Mouse (Mus musculus): ENCODE results near the gene Ppm1e. TPM values are rescaled to one million over a fixed set of nuclear protein-coding genes. Genes with fewer than 3 reads are reported as not detected.

Gene Ppm1e
- total and polyA plus RNA-seq, 3 experiments, result 0.64 to 0.86 (median 0.74) TPM

DNA sequence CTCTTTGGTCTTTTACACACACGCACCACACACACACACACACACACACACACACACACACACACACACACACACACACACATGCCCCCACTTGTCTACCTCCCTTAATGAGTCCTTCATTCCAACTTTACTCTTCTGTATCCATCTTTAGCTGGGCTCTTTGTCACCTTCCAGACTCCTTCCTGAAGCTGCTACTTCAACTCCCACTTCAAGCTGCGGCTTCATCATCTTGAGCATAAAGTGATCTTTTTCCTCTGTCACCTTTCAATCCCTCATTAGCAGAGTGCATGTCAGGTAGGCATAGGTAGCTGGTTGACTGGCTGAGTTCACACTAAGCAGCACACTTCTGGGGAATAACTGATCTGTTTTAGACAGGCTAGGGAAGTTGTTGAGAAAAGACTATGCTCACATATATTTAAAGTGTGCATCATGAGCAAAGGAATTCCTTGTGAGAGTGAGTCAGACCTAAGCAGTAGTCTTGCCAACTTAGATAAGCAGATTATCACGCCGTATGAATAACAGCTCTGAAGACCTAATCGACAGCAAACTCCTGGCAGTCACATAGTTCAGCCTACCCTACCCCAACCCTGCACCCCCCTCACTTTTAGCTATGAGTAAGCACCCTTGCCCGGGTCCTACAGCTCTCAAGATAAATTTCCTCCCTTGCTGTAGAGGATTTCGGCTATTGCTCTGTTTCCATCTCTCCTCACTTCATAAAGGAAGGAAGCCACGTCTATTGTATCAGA is 49.3 kb downstream of the Ppm1e start:
- in situ Hi-C loops (cut with MboI; ENCODE audit: low pct_ligation_motif_present, low pct_unique_long_range_greater_than_20kb, low sequenced_read_pairs), result no loop called here
- Histone ChIP-seq H3K4me2 (ENCODE audit: insufficient read depth, low read depth, poor library complexity, severe bottlenecking) (no peak overlapping the region), H3K27me3 (replicated peaks) (no peaks in the 10 kb centered on the region), H3K36me3 (replicated peaks in 1 of 2; ENCODE audit: control insufficient read depth in 1 of 2, insufficient read depth in 1 of 2, low read length in 1 of 2) (no peaks in the 10 kb centered on the region), H3K9me3 (replicated peaks; ENCODE audit: low read length) (no peaks in the 10 kb centered on the region), H3K4me3 (replicated peaks in 1 of 3; ENCODE audit: low read depth in 2 of 3, low read length in 2 of 3, poor library complexity in 1 of 3) (no peak overlapping the region), H3K27ac (ENCODE audit: insufficient read depth, low read depth) (no peak overlapping the region), H3K4me1 (ENCODE audit: control insufficient read depth in 1 of 2, insufficient read depth in 2 of 2) (no peaks in the 10 kb centered on the region), H3K9ac (ENCODE audit: insufficient read depth, low read depth) (no peak overlapping the region), H3K79me2 (replicated peaks; ENCODE audit: control insufficient read depth, extremely low read depth, insufficient read depth, poor library complexity, severe bottlenecking) (no peaks in the 10 kb centered on the region; the same call in 1 of the 2 replicates)
- DNase-seq (ENCODE audit: extremely low read depth), result no peak
- TF ChIP-seq TBP (conservative IDR thresholded peaks at IDR 0.05; ENCODE audit: low read depth, low read length), result no peak
- TF ChIP-seq MAFK (IDR thresholded peaks at IDR 0.05; ENCODE audit: insufficient replicate concordance, low read length), result no peak
- TF ChIP-seq KAT2A (IDR thresholded peaks at IDR 0.05; ENCODE audit: insufficient replicate concordance, low read length), result no peak
- TF ChIP-seq ETS1 (conservative IDR thresholded peaks at IDR 0.05; ENCODE audit: low read depth, low read length), result no peak
- TF ChIP-seq POLR2A (IDR thresholded peaks at IDR 0.05; ENCODE audit: low read depth, low read length), result no peak
- no peak for TF ChIP-seq MYC (IDR thresholded peaks at IDR 0.05; ENCODE audit: low read depth, low read length)
- TF ChIP-seq MEF2A (IDR thresholded peaks at IDR 0.05; ENCODE audit: borderline replicate concordance, low read depth, low read length), result no peak
- TF ChIP-seq NRF1 (IDR thresholded peaks at IDR 0.05; ENCODE audit: low read depth, low read length), result no peak
- TF ChIP-seq CHD1 (IDR thresholded peaks at IDR 0.05; ENCODE audit: low read depth, low read length), result no peak
- TF ChIP-seq NELFE (IDR thresholded peaks at IDR 0.05; ENCODE audit: low read depth, low read length), result no peak
- no peak for TF ChIP-seq ZMIZ1 (IDR thresholded peaks at IDR 0.05; ENCODE audit: low read depth, low read length)
- dilution Hi-C loops (cut with MboI; ENCODE audit: extremely low pct_ligation_motif_present, extremely low pct_unique_long_range_greater_than_20kb, low sequenced_read_pairs), result no loop called here

DNA sequence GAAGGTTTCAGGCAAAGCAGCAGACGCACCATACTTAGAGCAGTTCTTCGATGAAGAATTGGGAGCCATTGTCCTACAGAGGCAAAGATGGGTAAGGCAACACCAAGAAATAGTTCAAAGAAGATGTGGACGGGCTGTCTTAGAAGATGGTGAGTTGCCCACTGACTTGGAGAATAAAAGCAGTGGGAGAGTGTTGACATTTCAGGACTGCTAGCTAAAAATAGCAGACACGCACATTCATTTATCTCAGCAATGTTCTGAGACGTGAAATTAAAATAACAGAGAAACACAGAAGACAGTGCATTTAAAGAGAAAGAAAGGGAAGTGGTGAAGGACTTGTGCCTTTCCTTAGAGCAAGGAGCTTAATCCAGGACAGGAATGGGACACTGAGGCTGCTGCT is 59.8 kb downstream of the Ppm1e start:
- Histone ChIP-seq H3K36me3 (replicated peaks in 1 of 2; ENCODE audit: control insufficient read depth in 1 of 2, insufficient read depth in 1 of 2, low read length in 1 of 2) (no peaks in the 10 kb centered on the region), H3K4me1 (ENCODE audit: control insufficient read depth in 1 of 2, insufficient read depth in 2 of 2) (no peaks in the 10 kb centered on the region), H3K27me3 (replicated peaks) (no peaks in the 10 kb centered on the region), H3K9me3 (replicated peaks; ENCODE audit: low read length) (no peaks in the 10 kb centered on the region), H3K79me2 (replicated peaks; ENCODE audit: control insufficient read depth, extremely low read depth, insufficient read depth, poor library complexity, severe bottlenecking) (no peaks in the 10 kb centered on the region), H3K9ac (ENCODE audit: insufficient read depth, low read depth) (no peak overlapping the region), H3K27ac (ENCODE audit: insufficient read depth, low read depth) (no peak overlapping the region), H3K4me3 (replicated peaks in 1 of 3; ENCODE audit: low read depth in 2 of 3, low read length in 2 of 3, poor library complexity in 1 of 3) (no peak overlapping the region), H3K4me2 (ENCODE audit: insufficient read depth, low read depth, poor library complexity, severe bottlenecking) (no peak overlapping the region)
- dilution Hi-C loops (cut with MboI; ENCODE audit: extremely low pct_ligation_motif_present, extremely low pct_unique_long_range_greater_than_20kb, low sequenced_read_pairs) (no loop called here), in situ Hi-C loops (cut with MboI; ENCODE audit: low pct_ligation_motif_present, low pct_unique_long_range_greater_than_20kb, low sequenced_read_pairs) (no loop called here)
- DNase-seq (ENCODE audit: extremely low read depth), result no peak
- TF ChIP-seq ZKSCAN1 (IDR thresholded peaks at IDR 0.05; ENCODE audit: borderline replicate concordance, low read depth, low read length) (no peak), POLR2AphosphoS2 (IDR thresholded peaks at IDR 0.05; ENCODE audit: low read depth, low read length) (no peak), SIN3A (IDR thresholded peaks at IDR 0.05; ENCODE audit: low read length) (no peak), ZC3H11A (IDR thresholded peaks at IDR 0.05; ENCODE audit: low read depth, low read length) (no peak), EP300 (IDR thresholded peaks at IDR 0.05; ENCODE audit: low read length) (no peak), POLR2A (IDR thresholded peaks at IDR 0.05; ENCODE audit: low read depth, low read length) (no peak), CHD1 (IDR thresholded peaks at IDR 0.05; ENCODE audit: low read depth, low read length) (no peak), ZNF384 (IDR thresholded peaks at IDR 0.05; ENCODE audit: low read depth, low read length) (no peak), RCOR1 (conservative IDR thresholded peaks at IDR 0.05; ENCODE audit: low read depth, low read length) (no peak), NRF1 (IDR thresholded peaks at IDR 0.05; ENCODE audit: low read depth, low read length) (no peak), ELF1 (IDR thresholded peaks at IDR 0.05; ENCODE audit: low read depth, low read length) (no peak), E2F4 (IDR thresholded peaks at IDR 0.05; ENCODE audit: insufficient replicate concordance, low read depth, low read length) (no peak), MYC (IDR thresholded peaks at IDR 0.05; ENCODE audit: low read depth, low read length) (no peak)
